Mouse (Mus musculus): ENCODE measurements around the gene Aunip. TPM values are rescaled to one million over a fixed set of nuclear protein-coding genes. Genes with fewer than 3 reads are reported as not detected.

Aunip gene
- polyA plus RNA-seq, 1 experiment from 2014 or later = 0.84 TPM

DNA sequence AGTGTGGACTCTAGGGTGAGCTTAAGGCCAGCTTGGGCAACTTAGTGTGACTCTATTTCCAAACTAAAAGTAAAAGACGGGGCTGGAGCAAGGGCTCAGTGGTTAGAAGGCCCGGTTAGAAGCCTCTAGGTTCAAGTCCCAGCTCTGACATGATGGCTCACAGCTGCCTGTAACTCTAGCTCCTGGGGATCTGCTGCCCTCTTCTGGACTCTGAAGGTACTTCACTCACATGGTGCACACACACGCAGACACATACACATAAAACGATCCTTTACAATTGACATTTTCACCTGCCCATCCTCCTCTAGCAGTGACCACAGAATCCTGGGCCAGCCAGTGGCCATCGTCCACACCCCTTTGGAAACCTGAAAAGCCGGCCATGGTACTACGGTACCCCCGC, 39.1 kb downstream of the Aunip start:
- Histone ChIP-seq H3K36me3 (ENCODE audit: insufficient read depth, low read length) (no peaks in the 10 kb centered on the region), H3K4me3 (ENCODE audit: low read depth, low read length) (no peak overlapping the region), H3K9ac (replicated peaks; ENCODE audit: low read depth) (no peak overlapping the region), H3K9me3 (ENCODE audit: low read length) (no peaks in the 10 kb centered on the region), H3K27me3 (replicated peaks; ENCODE audit: insufficient read depth, low read length) (no peaks in the 10 kb centered on the region), H3K4me2 (replicated peaks; ENCODE audit: low read depth, low read length) (no peak overlapping the region), H3K4me1 (ENCODE audit: insufficient read depth, low read depth, low read length) (peaks cover 11% of the 10 kb centered on the region; the same call in 1 of the 2 replicates), H3K27ac (ENCODE audit: low read length) (no peak overlapping the region)
- DNase-seq (ENCODE audit: low spot score) (no peak), ATAC-seq (no peak)
- no peak for TF ChIP-seq EP300 (IDR thresholded peaks at IDR 0.05)
- peak; percentile 36 for TF ChIP-seq CTCF (IDR thresholded peaks at IDR 0.05)
- WGBS = over 99% methylated on average over 8 of the region's 8 CpGs

- peak within 1 kb of the TSS; percentile 84 for H3K4me2 ChIP-seq (replicated peaks; ENCODE audit: low read depth, low read length)
- peak within 1 kb of the TSS; percentile 63 for H3K9ac ChIP-seq (replicated peaks; ENCODE audit: low read depth)
- H3K4me3 ChIP-seq (ENCODE audit: low read depth, low read length) = peak within 1 kb of the TSS; percentile 58
- H3K27ac ChIP-seq (ENCODE audit: low read length) = peak within 1 kb of the TSS; percentile 65
- TF ChIP-seq CTCF (IDR thresholded peaks at IDR 0.05) (no peak), EP300 (IDR thresholded peaks at IDR 0.05) (no peak)
- no peaks in the 10 kb centered on the region for H3K36me3 ChIP-seq (ENCODE audit: insufficient read depth, low read length)
- H3K4me1 ChIP-seq (ENCODE audit: insufficient read depth, low read depth, low read length) = peaks cover 11% of the 10 kb centered on the region; the same call in 1 of the 2 replicates
- H3K27me3 ChIP-seq (replicated peaks; ENCODE audit: insufficient read depth, low read length) = no peaks in the 10 kb centered on the region
- WGBS = 3% methylated on average over 42 of the region's 67 CpGs
- no peaks in the 10 kb centered on the region for H3K9me3 ChIP-seq (ENCODE audit: low read length)
- DNase-seq (ENCODE audit: low spot score) (peak; percentile 78), ATAC-seq (peak; percentile 81)
These were observed 40.9 kb downstream of the Aunip start, which contains the start of gene Selenon for GRCm38 (mm10) chr4:134551494-134552316. Selenon (minus strand) TSS chr4:134552166.

DNA sequence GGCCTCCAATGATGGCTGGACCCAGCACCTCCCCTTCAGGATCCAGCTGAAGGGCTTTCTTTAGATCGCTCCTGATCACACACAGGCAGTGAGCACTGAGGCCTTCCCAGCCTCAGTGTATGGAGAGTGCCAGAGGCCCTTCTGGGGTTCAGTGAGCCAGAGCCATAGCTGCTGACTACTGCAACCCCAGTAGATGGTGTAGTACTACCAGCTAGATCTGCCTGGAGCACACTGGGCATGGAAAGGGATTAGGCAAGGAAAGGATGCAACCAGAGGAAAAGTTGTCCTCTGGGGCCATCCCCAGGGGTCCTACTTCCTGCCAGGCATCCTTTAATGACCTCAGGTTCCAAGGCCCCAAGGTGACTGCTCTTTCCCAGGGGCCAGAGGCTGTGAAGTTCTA, 42.8 kb downstream of the Aunip start:
- WGBS = 91% methylated on average over 1 of the region's 1 CpGs
- Histone ChIP-seq H3K4me2 (replicated peaks; ENCODE audit: low read depth, low read length) (no peak overlapping the region), H3K27ac (ENCODE audit: low read length) (no peak overlapping the region), H3K4me3 (ENCODE audit: low read depth, low read length) (no peak overlapping the region), H3K9ac (replicated peaks; ENCODE audit: low read depth) (no peak overlapping the region), H3K4me1 (ENCODE audit: insufficient read depth, low read depth, low read length) (no peaks in the 10 kb centered on the region), H3K9me3 (ENCODE audit: low read length) (no peaks in the 10 kb centered on the region), H3K27me3 (replicated peaks; ENCODE audit: insufficient read depth, low read length) (no peaks in the 10 kb centered on the region), H3K36me3 (ENCODE audit: insufficient read depth, low read length) (no peaks in the 10 kb centered on the region)
- TF ChIP-seq EP300 (IDR thresholded peaks at IDR 0.05) (no peak), CTCF (IDR thresholded peaks at IDR 0.05) (peak; percentile 32; the same call in 1 of the 2 replicates)
- no peak for DNase-seq (ENCODE audit: low spot score)
- ATAC-seq = no peak

- no peaks in the 10 kb centered on the region for H3K27me3 ChIP-seq (replicated peaks; ENCODE audit: insufficient read depth, low read length)
- ATAC-seq (no peak), DNase-seq (ENCODE audit: low spot score) (peak; percentile 54)
- no peaks in the 10 kb centered on the region for H3K4me1 ChIP-seq (ENCODE audit: insufficient read depth, low read depth, low read length)
- no peak overlapping the region for H3K27ac ChIP-seq (ENCODE audit: low read length)
- no peaks in the 10 kb centered on the region for H3K36me3 ChIP-seq (ENCODE audit: insufficient read depth, low read length)
- H3K4me2 ChIP-seq (replicated peaks; ENCODE audit: low read depth, low read length) = no peak overlapping the region
- 66% methylated on average over 7 of the region's 8 CpGs for WGBS
- TF ChIP-seq CTCF (IDR thresholded peaks at IDR 0.05) (peak; percentile 60), EP300 (IDR thresholded peaks at IDR 0.05) (no peak)
- H3K9ac ChIP-seq (replicated peaks; ENCODE audit: low read depth) = no peak overlapping the region
- no peaks in the 10 kb centered on the region for H3K9me3 ChIP-seq (ENCODE audit: low read length)
- H3K4me3 ChIP-seq (ENCODE audit: low read depth, low read length) = no peak overlapping the region
These were observed 45.3 kb downstream of the Aunip start for GRCm38 (mm10) chr4:134555956-134556580.

- WGBS = 19% methylated on average over 15 of the region's 16 CpGs
- no peak overlapping the region for H3K4me3 ChIP-seq (ENCODE audit: low read depth, low read length)
- no peaks in the 10 kb centered on the region; the same call in 1 of the 2 replicates for H3K36me3 ChIP-seq (ENCODE audit: insufficient read depth, low read length)
These were observed 46.9 kb downstream of the Aunip start for GRCm38 (mm10) chr4:134557626-134558249.

DNA sequence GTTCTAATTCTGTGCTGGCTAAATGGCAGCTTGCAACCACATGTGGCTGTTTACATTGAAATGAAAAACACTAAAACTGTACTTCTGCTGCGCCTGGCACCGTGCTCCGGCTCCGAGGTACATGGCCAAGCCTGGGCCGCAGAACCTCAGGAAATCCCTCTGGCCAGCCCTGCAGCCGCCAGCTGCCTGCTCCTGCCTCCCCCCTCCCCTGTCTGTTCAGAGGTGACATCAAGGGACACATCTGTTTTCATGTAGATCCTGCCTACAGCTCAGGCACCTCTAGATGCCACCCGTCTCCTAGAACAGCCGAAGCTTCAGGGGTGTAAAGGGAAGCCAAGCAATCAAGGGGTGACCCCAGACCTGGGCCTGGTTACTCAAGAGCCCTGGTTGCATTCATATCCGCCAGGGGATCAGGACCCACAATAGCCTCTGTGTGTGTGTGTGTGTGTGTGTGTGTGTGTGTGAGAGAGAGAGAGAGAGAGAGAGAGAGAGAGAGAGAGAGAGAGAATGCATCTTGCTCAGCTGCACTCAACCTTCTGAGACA, 47.8 kb downstream of the Aunip start:
- Histone ChIP-seq H3K9me3 (ENCODE audit: low read length) (no peaks in the 10 kb centered on the region), H3K4me3 (ENCODE audit: low read depth, low read length) (no peak overlapping the region), H3K36me3 (ENCODE audit: insufficient read depth, low read length) (no peaks in the 10 kb centered on the region; the same call in 1 of the 2 replicates), H3K4me2 (replicated peaks; ENCODE audit: low read depth, low read length) (no peak overlapping the region), H3K27me3 (replicated peaks; ENCODE audit: insufficient read depth, low read length) (no peaks in the 10 kb centered on the region), H3K27ac (ENCODE audit: low read length) (no peak overlapping the region), H3K4me1 (ENCODE audit: insufficient read depth, low read depth, low read length) (no peaks in the 10 kb centered on the region), H3K9ac (replicated peaks; ENCODE audit: low read depth) (no peak overlapping the region)
- DNase-seq (ENCODE audit: low spot score) = no peak
- TF ChIP-seq CTCF (IDR thresholded peaks at IDR 0.05) (no peak), EP300 (IDR thresholded peaks at IDR 0.05) (no peak)
- 48% methylated on average over 9 of the region's 9 CpGs for WGBS
- ATAC-seq = no peak

More at GRCm38 (mm10) chr4:134557626-134558249, 46.9 kb downstream of the Aunip start:
- no peak overlapping the region for H3K27ac ChIP-seq (ENCODE audit: low read length)
- H3K4me2 ChIP-seq (replicated peaks; ENCODE audit: low read depth, low read length) = no peak overlapping the region
- DNase-seq (ENCODE audit: low spot score) (peak; percentile 33), ATAC-seq (peak; percentile 41; the same call in 1 of the 2 replicates)
- peak; percentile 17; the same call in 1 of the 2 replicates for TF ChIP-seq CTCF (IDR thresholded peaks at IDR 0.05)
- no peak for TF ChIP-seq EP300 (IDR thresholded peaks at IDR 0.05)
- H3K27me3 ChIP-seq (replicated peaks; ENCODE audit: insufficient read depth, low read length) = no peaks in the 10 kb centered on the region
- no peaks in the 10 kb centered on the region for H3K4me1 ChIP-seq (ENCODE audit: insufficient read depth, low read depth, low read length)
- no peaks in the 10 kb centered on the region for H3K9me3 ChIP-seq (ENCODE audit: low read length)
- no peak overlapping the region for H3K9ac ChIP-seq (replicated peaks; ENCODE audit: low read depth)

All from lung, postnatal 0 days (tissue).